ENCODE assay signal across 12 mouse cellular contexts in the genomic region with DNA sequence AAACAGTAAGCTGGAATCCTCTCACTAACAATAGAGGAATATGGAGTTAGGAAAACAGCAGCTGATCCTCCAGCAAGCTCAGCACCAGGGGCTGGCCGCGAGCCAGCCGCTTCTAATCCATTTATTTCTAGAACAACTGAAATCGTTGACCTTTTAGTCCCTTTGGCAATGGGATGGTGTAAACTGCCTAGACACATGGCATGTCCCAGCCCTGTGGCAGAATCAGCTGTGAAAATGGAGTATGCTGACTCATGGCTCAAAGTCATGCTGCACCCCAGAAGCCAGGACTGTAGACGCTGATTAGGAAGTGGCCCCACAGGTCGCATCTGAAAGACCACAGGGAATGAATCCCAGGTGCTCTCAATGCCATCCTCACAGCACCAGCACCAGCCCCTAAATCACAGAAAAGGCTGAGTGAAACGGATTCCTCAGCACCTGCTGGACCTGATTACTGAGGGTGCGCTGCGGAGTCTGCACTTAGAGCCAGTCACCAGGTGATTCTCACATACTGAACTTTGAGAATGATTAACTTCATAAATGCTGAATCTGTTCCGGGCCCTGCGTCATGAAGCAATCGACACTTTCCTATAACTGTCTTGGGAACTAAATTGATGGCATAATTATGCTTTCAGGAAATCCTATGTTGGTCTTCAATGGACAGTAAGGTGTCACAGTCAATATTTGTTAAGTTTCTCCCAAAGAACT. TPM values are rescaled to one million over a fixed set of nuclear protein-coding genes. Genes with fewer than 3 reads are reported as not detected.
DNase-seq lines count a peak whose midpoint lies in the region; ATAC-seq and TF ChIP-seq lines count a peak whose summit lies in the region.
"Had no signal": no experiment of that assay in that cellular context is flagged by ENCODE, and none has a peak within 500 bp of the region (broad histone marks: within the 10 kb centered on the region; RNA-seq: fewer than 3 reads in every experiment).

No protein-coding gene starts in this region.

- WGBS in kidney, embryonic 16.5 days, result 64% methylated on average over 12 of the region's 12 CpGs
- WGBS in midbrain, embryonic 14.5 days, result 58% methylated on average over 12 of the region's 12 CpGs

- no peaks in the 10 kb centered on the region for H3K27me3 ChIP-seq in kidney, embryonic 16.5 days (ENCODE audit: insufficient read depth, low read length)
- no peaks in the 10 kb centered on the region for H3K27me3 ChIP-seq in midbrain, embryonic 14.5 days (ENCODE audit: control insufficient read depth, insufficient read depth, low read length)
- H3K27me3 ChIP-seq: heart, embryonic 13.5 days; lung, embryonic 15.5 days had no signal

- H3K27ac ChIP-seq in kidney, embryonic 16.5 days (ENCODE audit: low read length), result no peak overlapping the region
- H3K27ac ChIP-seq in midbrain, embryonic 14.5 days (replicated peaks; ENCODE audit: low read depth, low read length), result no peak overlapping the region
- H3K27ac ChIP-seq: heart, embryonic 13.5 days; lung, embryonic 15.5 days had no signal

- H3K4me2 ChIP-seq in kidney, embryonic 16.5 days (replicated peaks; ENCODE audit: low read depth, low read length), result no peak overlapping the region
- no peak overlapping the region for H3K4me2 ChIP-seq in midbrain, embryonic 14.5 days (ENCODE audit: low read length)
- H3K4me2 ChIP-seq: heart, embryonic 13.5 days; lung, embryonic 15.5 days had no signal

- no peak overlapping the region for H3K9ac ChIP-seq in kidney, embryonic 16.5 days (replicated peaks; ENCODE audit: low read length)
- H3K9ac ChIP-seq in midbrain, embryonic 14.5 days (replicated peaks; ENCODE audit: low read length), result no peak overlapping the region
- H3K9ac ChIP-seq: heart, embryonic 13.5 days; lung, embryonic 15.5 days had no signal

- no peak for TF ChIP-seq POLR2A in brain, embryonic 14.5 days (IDR thresholded peaks at IDR 0.05; ENCODE audit: borderline replicate concordance, extremely low read depth, insufficient read depth, insufficient read length, poor library complexity, severe bottlenecking)

- DNase-seq in embryo, embryonic 10 days (ENCODE audit: low spot score), result peak; percentile 5
- no peak for DNase-seq in embryo, embryonic 10.5 days (ENCODE audit: low spot score)
- peak; percentile 3 to 32 for DNase-seq in kidney, postnatal 25 days
- DNase-seq in brain, embryonic 14.5 days (ENCODE audit: low read depth), result peak; percentile 63
- peak; percentile 66 for DNase-seq in midbrain, embryonic 14.5 days
- no peak for DNase-seq in right cerebral cortex, postnatal 36 days (ENCODE audit: low spot score in 2 of 2)
- DNase-seq: adrenal gland, adult 8-10 months; thymus, postnatal 14 days had no signal

- H3K4me3 ChIP-seq in kidney, embryonic 16.5 days (ENCODE audit: low read length), result no peak overlapping the region
- H3K4me3 ChIP-seq in midbrain, embryonic 14.5 days (replicated peaks; ENCODE audit: low read depth, low read length), result no peak overlapping the region
- H3K4me3 ChIP-seq: heart, embryonic 13.5 days; lung, embryonic 15.5 days had no signal

- H3K9me3 ChIP-seq in kidney, embryonic 16.5 days (ENCODE audit: low read length), result no peaks in the 10 kb centered on the region
- no peaks in the 10 kb centered on the region for H3K9me3 ChIP-seq in midbrain, embryonic 14.5 days (ENCODE audit: control insufficient read depth, low read length)
- H3K9me3 ChIP-seq: heart, embryonic 13.5 days; lung, embryonic 15.5 days had no signal

- ATAC-seq in kidney, embryonic 16.5 days (ENCODE audit: low FRiP score, low TSS enrichment), result no peak
- no peak for ATAC-seq in midbrain, embryonic 14.5 days (ENCODE audit: low FRiP score, low TSS enrichment)
- no peak for ATAC-seq in erythroid progenitor cell, adult 5-6 weeks (replicated peaks; ENCODE audit: low FRiP score, poor library complexity, severe bottlenecking)

- no peaks in the 10 kb centered on the region for H3K36me3 ChIP-seq in kidney, embryonic 16.5 days (ENCODE audit: insufficient read depth, low read length)
- H3K36me3 ChIP-seq in midbrain, embryonic 14.5 days (ENCODE audit: control insufficient read depth, insufficient read depth, low read length), result no peaks in the 10 kb centered on the region
- H3K36me3 ChIP-seq: heart, embryonic 13.5 days; lung, embryonic 15.5 days had no signal

- no peak for TF ChIP-seq CTCF in brain, embryonic 14.5 days (IDR thresholded peaks at IDR 0.05; ENCODE audit: borderline replicate concordance, extremely low read depth, insufficient read depth, insufficient read length)

- no peaks in the 10 kb centered on the region for H3K4me1 ChIP-seq in kidney, embryonic 16.5 days (ENCODE audit: insufficient read depth, low read length)
- H3K4me1 ChIP-seq in midbrain, embryonic 14.5 days (ENCODE audit: control insufficient read depth, insufficient read depth, low read length), result no peaks in the 10 kb centered on the region
- H3K4me1 ChIP-seq: heart, embryonic 13.5 days; lung, embryonic 15.5 days had no signal

RNA-seq across cellular contexts. Expression of a gene that starts 26.5 kb away (rescaled TPM):
- polyA plus RNA-seq in kidney, embryonic 16.5 days (2015; fragmentation: Nextera tagmentation; extraction: Ambion mirVana), result 10.5 and 11.6 TPM in 2 replicates
- 17.3 and 24.7 TPM in 2 replicates for polyA plus RNA-seq in brain, embryonic 14.5 days (2012; rRNA removed)
- 62.5 and 65.9 TPM in 2 replicates for polyA plus RNA-seq in midbrain, embryonic 14.5 days (2014; fragmentation: Nextera tagmentation; extraction: Ambion mirVana)
- total RNA-seq in erythroid progenitor cell, adult 5-6 weeks (2015; ENCODE audit: low replicate concordance), result 4.7 and 10.5 TPM in 2 replicates
- total RNA-seq in erythroid progenitor cell, adult 5-6 weeks (2017; ENCODE audit: low replicate concordance), result 3.9 and 7.1 TPM in 2 replicates

Comparison
In these comparisons a context has a peak if more than half of its experiments do, and no peak if none do; other contexts are left out.
1. DNase-seq: peak in embryo, embryonic 10 days (single experiment), kidney, postnatal 25 days (2 of 2), brain, embryonic 14.5 days (single experiment) and midbrain, embryonic 14.5 days (single experiment); none in embryo, embryonic 10.5 days (single experiment) and right cerebral cortex, postnatal 36 days (0 of 2).